Mouse (Mus musculus) adrenal gland, adult 8-10 months (tissue): Measurements from ENCODE around the gene Tmem213. TPM values are rescaled to one million over a fixed set of nuclear protein-coding genes. Genes with fewer than 3 reads are reported as not detected.

Source experiments
- DNase-seq: peaks from one replicate; pipeline ENCODE4 v3.0.0; 2022
- total RNA-seq, 4 experiments: library from RNA; stranded (reverse); gene quantifications; 2 replicates each; pipeline ENCODE4 v1.2.4; 2022

Gene Tmem213
- total RNA-seq, 4 experiments from 2014 or later, result not detected

DNA sequence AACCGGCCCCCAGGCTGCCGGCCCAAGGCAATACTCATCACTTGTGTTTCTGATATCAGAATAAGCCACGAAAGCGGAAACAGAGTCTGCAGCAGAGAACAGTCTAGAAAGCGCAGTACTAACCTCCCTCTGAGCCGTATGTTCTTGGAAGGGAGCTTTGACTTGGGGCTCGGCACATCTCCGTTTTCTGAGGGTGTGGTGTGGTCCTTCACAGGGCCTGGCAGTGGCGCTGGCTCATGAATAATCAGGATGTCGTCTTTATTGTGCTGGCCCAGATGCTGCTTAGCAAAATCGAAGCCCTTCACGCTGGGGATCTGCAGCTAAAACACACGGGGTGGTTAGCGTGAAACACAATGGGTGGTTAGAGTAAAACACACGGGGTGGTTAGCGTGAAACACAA lies 48.9 kb downstream of the Tmem213 start:
- DNase-seq, result no peak

DNA sequence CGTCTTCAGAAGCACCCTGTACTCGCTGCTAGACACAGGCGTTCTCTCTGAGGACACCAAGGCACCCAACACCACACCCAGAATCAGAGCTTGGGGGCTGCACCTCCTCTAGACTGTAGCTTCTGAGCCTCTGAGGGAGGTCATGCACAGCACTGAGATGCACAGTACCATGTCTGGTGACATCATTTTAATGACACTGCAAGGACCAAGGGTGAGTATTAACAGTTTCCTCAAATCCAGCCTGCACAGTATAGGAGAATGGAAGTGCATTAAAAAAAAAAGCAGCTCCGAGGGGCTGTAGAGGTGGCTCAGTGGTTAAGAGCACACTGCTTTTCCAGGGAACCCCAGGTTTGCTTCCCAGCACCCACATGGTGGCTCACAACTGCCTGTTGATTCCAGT lies 50.5 kb downstream of the Tmem213 start:
- DNase-seq, result no peak

DNA sequence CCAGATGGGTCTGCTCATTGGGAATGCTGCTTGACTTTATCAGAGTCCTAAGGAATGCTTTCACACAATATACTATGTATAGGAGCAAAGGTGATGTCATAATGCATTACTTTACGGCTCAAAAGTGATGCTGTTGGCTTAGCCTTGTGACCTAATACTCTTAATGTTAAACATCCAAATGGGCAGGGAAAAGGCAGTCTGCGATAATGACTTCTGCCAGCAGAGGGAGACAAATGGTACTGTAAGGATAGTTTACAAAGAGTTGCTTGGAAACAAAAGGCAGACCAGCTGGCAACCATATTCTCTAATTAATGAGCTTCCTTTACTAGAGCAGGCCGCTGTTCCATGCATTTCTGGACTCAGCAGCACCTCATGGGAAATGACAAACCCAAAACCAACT lies 51.0 kb downstream of the Tmem213 start:
- DNase-seq, result peak; percentile 60

DNA sequence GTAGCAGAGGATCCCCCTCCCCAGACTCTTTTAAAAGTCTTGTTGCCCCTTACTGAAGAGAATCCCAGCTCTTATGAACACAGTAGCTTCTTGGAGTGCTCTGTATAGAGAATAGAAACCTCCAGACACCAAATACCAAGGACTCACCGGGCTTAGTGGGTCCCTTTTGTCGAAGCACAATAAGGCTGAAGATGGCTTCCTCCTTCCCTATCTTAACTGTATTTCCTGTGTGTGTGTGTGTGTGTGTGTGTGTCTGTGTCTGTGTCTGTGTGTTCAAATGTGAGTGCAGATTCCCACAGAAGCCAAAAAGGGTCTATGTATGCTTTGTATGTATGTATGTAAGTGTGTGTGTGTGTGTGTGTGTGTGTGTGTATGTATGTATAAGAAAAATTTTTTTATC lies 51.5 kb downstream of the Tmem213 start:
- no peak for DNase-seq

DNA sequence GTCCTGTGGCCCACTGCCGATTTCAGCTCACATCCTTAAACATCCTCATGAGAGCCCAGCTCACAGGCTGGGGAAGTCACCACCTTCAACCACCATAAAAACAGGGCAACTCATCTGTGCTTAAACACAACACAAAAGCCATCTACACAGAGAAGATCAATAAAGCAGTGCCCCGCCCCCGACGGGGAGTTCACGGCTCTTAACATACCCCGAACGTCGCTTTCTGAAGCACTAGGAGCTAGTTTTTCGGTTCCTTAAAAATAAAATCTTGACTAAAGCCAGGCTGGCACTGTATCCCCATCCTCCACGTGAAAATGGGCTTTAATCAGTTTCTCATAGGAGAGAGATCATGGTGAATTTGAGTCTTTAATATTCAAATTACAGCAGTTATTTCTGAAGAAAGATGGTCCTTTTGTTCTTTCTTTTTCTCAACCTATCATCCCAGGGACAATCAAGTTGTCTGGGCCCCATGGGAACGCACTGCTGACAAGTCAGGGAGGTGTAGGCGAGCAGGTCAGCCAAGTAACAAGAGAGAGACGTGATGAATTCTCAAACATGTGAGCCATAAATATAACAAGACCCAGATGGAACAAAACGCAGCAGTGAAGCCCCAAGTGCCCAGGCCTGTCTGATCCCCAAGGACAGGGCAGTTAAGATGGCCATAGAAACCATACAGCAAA lies 53.9 kb downstream of the Tmem213 start:
- DNase-seq, result no peak

DNA sequence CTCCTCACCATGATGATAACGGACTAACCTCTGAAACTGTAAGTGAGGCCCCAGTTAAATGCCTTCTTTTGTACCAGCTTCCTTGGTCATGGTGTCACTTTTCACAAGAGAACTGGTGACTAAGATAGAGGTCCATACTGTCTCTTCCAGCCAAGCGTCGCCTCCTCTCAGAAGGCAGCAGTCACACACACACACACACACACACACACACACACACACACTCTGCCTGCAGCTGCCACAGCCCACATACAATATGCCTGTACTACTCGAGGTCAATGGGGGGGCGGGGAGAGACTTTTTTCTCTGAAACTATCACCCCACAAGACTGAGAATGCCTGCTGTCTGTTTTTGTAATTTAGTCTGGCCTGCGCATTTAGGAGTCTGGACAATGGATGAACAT lies 55.6 kb downstream of the Tmem213 start:
- no peak for DNase-seq

DNA sequence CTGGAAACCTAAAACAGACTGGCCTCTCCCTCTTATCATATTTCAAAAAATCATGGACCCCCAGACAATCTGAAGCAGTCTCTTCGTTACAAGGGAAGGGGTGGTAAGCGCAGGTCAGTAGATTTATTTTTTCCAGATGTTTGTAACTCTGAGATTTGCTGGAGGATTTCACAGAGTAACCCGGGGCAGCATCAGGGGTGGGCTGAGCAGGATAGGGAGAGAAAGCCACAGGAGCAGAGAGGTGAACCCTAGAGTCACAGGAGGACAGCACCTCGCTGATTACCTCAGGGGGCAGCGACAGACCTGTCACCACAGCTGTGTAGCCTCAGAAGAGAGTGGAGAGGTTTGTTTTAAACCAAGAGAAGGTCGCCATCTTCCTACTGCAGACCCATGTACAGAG lies 56.3 kb downstream of the Tmem213 start:
- DNase-seq, result no peak

Other genes with a start within 250 kb of the Tmem213 start
- gene Trim24, start 238.4 kb upstream of the Tmem213 start, total RNA-seq, result 10 to 100 TPM; 23.7 to 56.6 (median 38.3) TPM
- 1 to 10 TPM in 2 of 4 experiments, under 1 TPM in 2; 0.70 to 1.1 (median 0.96) TPM for gene Svopl, start 62.3 kb upstream of the Tmem213 start, total RNA-seq
- gene Atp6v0a4, start 15.3 kb downstream of the Tmem213 start, total RNA-seq, result 1 to 10 TPM in 3 of 4 experiments, under 1 TPM in 1; 0.80 to 3.0 (median 2.3) TPM
- gene D630045J12Rik, start 144.8 kb downstream of the Tmem213 start, total RNA-seq, result 1 to 10 TPM; 3.5 to 7.2 (median 5.5) TPM
- gene Zc3hav1l, start 190.0 kb downstream of the Tmem213 start, total RNA-seq, result 1 to 10 TPM; 3.5 to 4.7 (median 3.8) TPM
- 10 to 100 TPM; 59.7 to 72.1 (median 67.7) TPM for gene Zc3hav1, start 245.3 kb downstream of the Tmem213 start, total RNA-seq